Mouse (Mus musculus) megakaryocyte-erythroid progenitor cell, adult 5-6 weeks (primary cell): ENCODE results near the gene Fdx1. TPM values are rescaled to one million over a fixed set of nuclear protein-coding genes. Genes with fewer than 3 reads are reported as not detected.
A peak's percentile ranks its signal among the peaks of the same experiment; 100 is the strongest.

Source experiments
- ATAC-seq: replicated peaks from 2 replicates; pipeline ENCODE4 v1.8.0; 2016; ENCODE audit warnings: mild to moderate bottlenecking, inconsistent platforms; ENCODE audit not compliant: severe bottlenecking, poor library complexity, low FRiP score, low TSS enrichment
- total RNA-seq, 2 experiments: library from RNA; stranded (forward) in 1 of 2; stranded (reverse) in 1 of 2; fragments of 200-1000, 215-1000 nt in 1 of 2; fragments of >200 nt in 1 of 2; fragmentation: Nextera tagmentation in 1 of 2; gene quantifications; 2 replicates each; pipeline ENCODE4 v1.2.3; 2014 to 2017

The Fdx1 gene
- total RNA-seq, 2 experiments from 2014 or later: 1.3 to 16.5 TPM

GRCm38 (mm10) chr9:51973846-51974245, 10.5 kb upstream of the Fdx1 start:
- no peak for ATAC-seq

- ATAC-seq: no peak
Observed at GRCm38 (mm10) chr9:51966373-51966772, 3.0 kb upstream of the Fdx1 start.

- no peak for ATAC-seq
Observed at GRCm38 (mm10) chr9:51964110-51964509, 754 bp upstream of the Fdx1 start.

- ATAC-seq: no peak
Observed at GRCm38 (mm10) chr9:51961190-51961909, 2.0 kb downstream of the Fdx1 start.

- no peak for ATAC-seq
Observed at GRCm38 (mm10) chr9:51960331-51960730, 3.0 kb downstream of the Fdx1 start.

GRCm38 (mm10) chr9:51958981-51959380, 4.4 kb downstream of the Fdx1 start:
- ATAC-seq: no peak

- no peak for ATAC-seq
Observed at GRCm38 (mm10) chr9:51957025-51957424, 6.3 kb downstream of the Fdx1 start.

GRCm38 (mm10) chr9:51956484-51956883, 6.9 kb downstream of the Fdx1 start:
- no peak for ATAC-seq

GRCm38 (mm10) chr9:51951337-51951736, 12.0 kb downstream of the Fdx1 start:
- ATAC-seq: no peak

GRCm38 (mm10) chr9:51950667-51951066, 12.7 kb downstream of the Fdx1 start:
- ATAC-seq: no peak

GRCm38 (mm10) chr9:51950225-51950624, 13.1 kb downstream of the Fdx1 start:
- ATAC-seq: no peak

- ATAC-seq: no peak
Observed at GRCm38 (mm10) chr9:51943934-51944333, 19.4 kb downstream of the Fdx1 start.

GRCm38 (mm10) chr9:51934641-51935040, 28.7 kb downstream of the Fdx1 start:
- no peak for ATAC-seq

- ATAC-seq: no peak
Observed at GRCm38 (mm10) chr9:51931997-51932396, 31.4 kb downstream of the Fdx1 start.

GRCm38 (mm10) chr9:51931054-51931690, 32.2 kb downstream of the Fdx1 start:
- ATAC-seq: no peak

- no peak for ATAC-seq
Observed at GRCm38 (mm10) chr9:51929972-51930371, 33.4 kb downstream of the Fdx1 start.

GRCm38 (mm10) chr9:51928659-51929058, 34.7 kb downstream of the Fdx1 start:
- no peak for ATAC-seq

GRCm38 (mm10) chr9:51928116-51928515, 35.2 kb downstream of the Fdx1 start:
- ATAC-seq: no peak

- ATAC-seq: no peak
Observed at GRCm38 (mm10) chr9:51927680-51928079, 35.7 kb downstream of the Fdx1 start.

- ATAC-seq: peak; percentile 63; the same call in 1 of the 2 replicates
Observed at GRCm38 (mm10) chr9:51926629-51927028, 36.7 kb downstream of the Fdx1 start.

- ATAC-seq: no peak
Observed at GRCm38 (mm10) chr9:51924551-51925081, 38.7 kb downstream of the Fdx1 start.
